Mouse (Mus musculus): ENCODE measurements around the gene Ssxb6. TPM values are rescaled to one million over a fixed set of nuclear protein-coding genes. Genes with fewer than 3 reads are reported as not detected.
"Not testable (repeated sequence)": the region's sequence is repeated elsewhere in the genome, so short reads cannot be mapped to it uniquely, and the experiment has no call there.

Ssxb6 gene
- not detected in 2 replicates for polyA plus RNA-seq (2012; rRNA removed)

DNA sequence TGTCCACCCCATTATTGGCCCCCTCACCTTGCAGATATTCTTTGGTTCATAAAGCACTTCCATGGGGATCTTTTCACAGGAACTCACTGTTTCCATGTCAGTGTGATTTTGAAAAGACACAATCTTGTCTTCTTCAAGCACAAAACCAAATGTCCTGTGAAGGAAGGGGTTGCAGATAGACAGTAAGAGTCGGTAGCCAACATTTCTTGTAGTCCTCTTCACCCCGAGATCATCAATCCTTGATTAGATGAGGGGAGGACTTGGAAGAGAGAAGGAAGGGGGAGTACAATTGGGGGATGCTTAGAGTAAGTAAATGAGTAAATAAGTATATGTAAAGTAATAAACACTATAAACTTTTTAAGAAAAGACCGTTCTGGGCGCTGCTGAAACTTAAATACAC is at the start of gene Ssxb6:
TSS of gene Ssxb6 (minus strand) at position 101 of the 400 bp plus-strand sequence.
- DNase-seq (ENCODE audit: low spot score): not testable (repeated sequence)

DNA sequence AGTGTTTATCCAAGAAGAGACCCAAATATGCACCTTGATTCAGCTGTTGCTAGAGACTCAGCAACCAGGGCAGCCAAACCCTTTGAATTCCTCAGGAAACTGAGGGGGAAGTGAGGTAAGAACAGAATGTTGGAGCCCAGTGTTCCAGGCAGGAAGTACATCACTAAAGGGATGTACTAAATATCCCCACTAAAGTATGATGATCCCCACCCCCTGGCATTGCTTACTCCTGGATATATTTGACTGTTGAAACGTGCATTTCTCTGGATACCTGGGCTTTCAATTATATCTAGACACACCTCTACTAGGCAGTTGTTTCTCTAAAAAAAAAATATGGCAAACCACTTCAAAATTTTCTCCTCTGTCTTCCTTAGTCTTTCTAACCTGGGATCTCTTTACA is 43.7 kb upstream of the Ssxb6 start, which contains the start of gene Ssxb3:
TSS of gene Ssxb3 (minus strand) at position 101 of the 400 bp plus-strand sequence.
- not testable (repeated sequence) for DNase-seq (ENCODE audit: low spot score)

DNA sequence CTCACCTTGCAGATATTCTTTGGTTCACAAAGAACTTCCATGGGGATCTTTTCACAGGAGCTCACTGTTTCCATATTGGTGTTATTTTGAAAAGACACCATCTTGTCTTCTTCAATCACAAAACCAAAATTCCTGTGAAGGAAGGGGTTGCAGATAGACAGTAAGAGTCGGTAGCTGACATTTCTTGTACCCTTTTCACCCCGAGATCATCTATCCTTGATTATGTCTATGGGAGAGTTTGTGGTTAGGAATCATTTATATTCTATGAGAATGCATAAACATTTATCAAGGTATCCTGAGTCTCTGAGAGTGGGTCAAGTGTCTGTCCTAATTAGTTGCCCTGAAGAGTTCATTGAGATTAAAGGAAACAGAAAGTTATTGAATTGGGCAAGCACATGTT is 23.2 kb downstream of the Ssxb6 start, which contains the start of gene Gm14459:
TSS of gene Gm14459 (minus strand) at position 101 of the 400 bp plus-strand sequence.
- DNase-seq (ENCODE audit: low spot score): no peak

Other genes starting within 250 kb of the Ssxb6 start
- not detected in 2 replicates for gene Ssxb10, start 220.8 kb downstream of the Ssxb6 start, polyA plus RNA-seq (2012; rRNA removed)
- gene Ssxb9, start 181.3 kb downstream of the Ssxb6 start, polyA plus RNA-seq (2012; rRNA removed): not detected in 2 replicates
- not detected in 2 replicates for gene Ssxb1, start 134.9 kb downstream of the Ssxb6 start, polyA plus RNA-seq (2012; rRNA removed)
- not detected in 2 replicates for gene Ssxb2, start 86.5 kb downstream of the Ssxb6 start, polyA plus RNA-seq (2012; rRNA removed)
- gene Gm14459, start 23.3 kb downstream of the Ssxb6 start, polyA plus RNA-seq (2012; rRNA removed): not detected in 2 replicates
- not detected in 2 replicates for gene Ssxb3, start 43.6 kb upstream of the Ssxb6 start, polyA plus RNA-seq (2012; rRNA removed)
- not detected in 2 replicates for gene Ssxb8, start 142.6 kb upstream of the Ssxb6 start, polyA plus RNA-seq (2012; rRNA removed)
- gene Ssx9, start 200.2 kb upstream of the Ssxb6 start, polyA plus RNA-seq (2012; rRNA removed): not detected in 2 replicates